Mouse (Mus musculus) gonadal fat pad, adult 2 months (tissue): ENCODE data around the gene Mrtfb. TPM values are rescaled to one million over a fixed set of nuclear protein-coding genes. Genes with fewer than 3 reads are reported as not detected.

Source experiments
- DNase-seq: peaks from one replicate; pipeline ENCODE4 v3.0.0-alpha.2; 2012; ENCODE audit warnings: low read depth
- polyA plus RNA-seq: library from polyadenylated mRNA; depleted of rRNA; stranded (reverse); fragments of >200 nt; gene quantifications from 2 replicates; pipeline ENCODE4 v1.2.3, GENCODE M21; 2012; rRNA removed

Gene Mrtfb
- polyA plus RNA-seq, result 8.1 and 13.1 TPM in 2 replicates

GRCm38 (mm10) chr16:13255855-13256635 lies at the start of gene Mrtfb:
Mrtfb (plus strand) TSS chr16:13256481.
- DNase-seq, result no peak

GRCm38 (mm10) chr16:13207649-13208048 lies 48.6 kb upstream of the Mrtfb start:
- no peak for DNase-seq

- DNase-seq, result no peak
Measured at GRCm38 (mm10) chr16:13208087-13208486, 48.2 kb upstream of the Mrtfb start.

- no peak for DNase-seq
Measured at GRCm38 (mm10) chr16:13212781-13213180, 43.5 kb upstream of the Mrtfb start.

- no peak for DNase-seq
Measured at GRCm38 (mm10) chr16:13216116-13216952, 39.9 kb upstream of the Mrtfb start.

- DNase-seq, result no peak
Measured at GRCm38 (mm10) chr16:13217951-13218350, 38.3 kb upstream of the Mrtfb start.

- no peak for DNase-seq
Measured at GRCm38 (mm10) chr16:13221475-13221874, 34.8 kb upstream of the Mrtfb start.

- no peak for DNase-seq
Measured at GRCm38 (mm10) chr16:13232043-13232442, 24.2 kb upstream of the Mrtfb start.

- no peak for DNase-seq
Measured at GRCm38 (mm10) chr16:13232912-13233802, 23.1 kb upstream of the Mrtfb start.

GRCm38 (mm10) chr16:13239039-13239438 lies 17.2 kb upstream of the Mrtfb start:
- no peak for DNase-seq

GRCm38 (mm10) chr16:13239544-13239943 lies 16.7 kb upstream of the Mrtfb start:
- no peak for DNase-seq

- DNase-seq, result no peak
Measured at GRCm38 (mm10) chr16:13240326-13240725, 16.0 kb upstream of the Mrtfb start.

GRCm38 (mm10) chr16:13245658-13246057 lies 10.6 kb upstream of the Mrtfb start:
- no peak for DNase-seq

GRCm38 (mm10) chr16:13246855-13247254 lies 9.4 kb upstream of the Mrtfb start:
- no peak for DNase-seq

GRCm38 (mm10) chr16:13250061-13250460 lies 6.2 kb upstream of the Mrtfb start:
- DNase-seq, result no peak

GRCm38 (mm10) chr16:13256667-13257527 lies 616 bp downstream of the Mrtfb start:
- no peak for DNase-seq

- DNase-seq, result peak; percentile 74
Measured at GRCm38 (mm10) chr16:13257528-13257835, 1.2 kb downstream of the Mrtfb start.

GRCm38 (mm10) chr16:13259026-13259425 lies 2.7 kb downstream of the Mrtfb start:
- DNase-seq, result no peak

- no peak for DNase-seq
Measured at GRCm38 (mm10) chr16:13266312-13266711, 10.0 kb downstream of the Mrtfb start.

GRCm38 (mm10) chr16:13267350-13267904 lies 11.1 kb downstream of the Mrtfb start:
- peak; percentile 44 for DNase-seq

GRCm38 (mm10) chr16:13269426-13269825 lies 13.1 kb downstream of the Mrtfb start:
- DNase-seq, result no peak
